Mouse (Mus musculus) kidney, embryonic 15.5 days (tissue): ENCODE measurements around the gene Aknad1. TPM values are rescaled to one million over a fixed set of nuclear protein-coding genes. Genes with fewer than 3 reads are reported as not detected.
A peak's percentile ranks its signal among the peaks of the same experiment; 100 is the strongest.

ENCODE experiments used
- ATAC-seq: fragments of 200-750 bp; cut with Nextera tagmentation; replicated peaks from 2 replicates; pipeline ENCODE4 v1.8.0; 2017; ENCODE audit warnings: moderate TSS enrichment; ENCODE audit not compliant: low FRiP score
- H3K27ac ChIP-seq: fragments of 300-500 bp; sonication (generic); 2 replicates; pipeline ENCODE4 v1.5.1; 2015; ENCODE audit warnings: mild to moderate bottlenecking, inconsistent platforms
- H3K27me3 ChIP-seq: fragments of 300-500 bp; sonication (generic); 2 replicates; pipeline ENCODE4 v1.6.1; 2015; ENCODE audit warnings: inconsistent platforms
- H3K36me3 ChIP-seq: fragments of 300-500 bp; sonication (generic); 2 replicates; pipeline ENCODE4 v1.6.1; 2015; ENCODE audit warnings: inconsistent platforms
- H3K4me1 ChIP-seq: fragments of 300-500 bp; sonication (generic); 2 replicates; pipeline ENCODE4 v1.6.1; 2015; ENCODE audit warnings: inconsistent platforms
- H3K4me2 ChIP-seq: fragments of 300-500 bp; sonication (generic); 2 replicates; pipeline ENCODE4 v1.6.1; 2015; ENCODE audit warnings: moderate library complexity, mild to moderate bottlenecking, inconsistent platforms
- H3K4me3 ChIP-seq: fragments of 300-500 bp; sonication (generic); replicated peaks from 2 replicates; pipeline ENCODE4 v1.5.1; 2015; ENCODE audit warnings: mild to moderate bottlenecking, inconsistent platforms
- H3K9ac ChIP-seq: fragments of 300-500 bp; sonication (generic); 2 replicates; pipeline ENCODE4 v1.6.1; 2015; ENCODE audit warnings: mild to moderate bottlenecking, inconsistent platforms
- H3K9me3 ChIP-seq: fragments of 300-500 bp; sonication (generic); replicated peaks from 2 replicates; pipeline ENCODE4 v1.6.1; 2016; ENCODE audit warnings: inconsistent platforms
- WGBS: fragments of 180-500 bp; shearing (Covaris S2); methylation state at CpG from one replicate; pipeline ENCODE4 v1.1.7; 2015; ENCODE audit warnings: mixed read lengths; 5-methylcytosine and 5-hydroxymethylcytosine counted together
- polyA plus RNA-seq: library from polyadenylated mRNA; unstranded; fragments of >200 nt; fragmentation: Nextera tagmentation; extraction: Ambion mirVana; gene quantifications from 2 replicates; pipeline ENCODE4 v1.2.1, GENCODE M21; 2015

Aknad1 gene
- polyA plus RNA-seq, 1 experiment from 2014 or later, result 0.10 TPM

GRCm38 (mm10) chr3:108770725-108771368, 31.4 kb downstream of the Aknad1 start:
- H3K27me3 ChIP-seq, result peaks cover 6% of the 10 kb centered on the region
- ATAC-seq, result peak; percentile 84
- peaks cover 12% of the 10 kb centered on the region; the same call in 1 of the 2 replicates for H3K4me1 ChIP-seq
- H3K4me2 ChIP-seq, result no peak overlapping the region
- H3K4me3 ChIP-seq, result no peak overlapping the region
- no peaks in the 10 kb centered on the region for H3K9me3 ChIP-seq
- 18% methylated on average over 6 of the region's 6 CpGs for WGBS
- H3K27ac ChIP-seq, result peak overlapping the region; percentile 65; the same call in 1 of the 2 replicates
- H3K9ac ChIP-seq, result no peak overlapping the region
- no peaks in the 10 kb centered on the region for H3K36me3 ChIP-seq

- Histone ChIP-seq H3K4me3 (no peak overlapping the region), H3K9ac (no peak overlapping the region), H3K27me3 (peaks cover 3% of the 10 kb centered on the region), H3K4me2 (no peak overlapping the region), H3K9me3 (no peaks in the 10 kb centered on the region), H3K4me1 (peaks cover 12% of the 10 kb centered on the region; the same call in 1 of the 2 replicates), H3K27ac (no peak overlapping the region), H3K36me3 (no peaks in the 10 kb centered on the region)
- ATAC-seq, result no peak
- WGBS, result 89% methylated on average over 13 of the region's 13 CpGs
These were observed 32.8 kb downstream of the Aknad1 start for GRCm38 (mm10) chr3:108772211-108772610.

- peaks cover 12% of the 10 kb centered on the region; the same call in 1 of the 2 replicates for H3K4me1 ChIP-seq
- H3K36me3 ChIP-seq, result no peaks in the 10 kb centered on the region
- H3K4me2 ChIP-seq, result no peak overlapping the region
- no peak overlapping the region for H3K4me3 ChIP-seq
- H3K9me3 ChIP-seq, result no peaks in the 10 kb centered on the region
- H3K9ac ChIP-seq, result no peak overlapping the region
- H3K27ac ChIP-seq, result no peak overlapping the region
- 92% methylated on average over 3 of the region's 3 CpGs for WGBS
- peaks cover 3% of the 10 kb centered on the region for H3K27me3 ChIP-seq
- no peak for ATAC-seq
These were observed 33.4 kb downstream of the Aknad1 start for GRCm38 (mm10) chr3:108772811-108773210.

- Histone ChIP-seq H3K4me3 (no peak overlapping the region), H3K9me3 (no peaks in the 10 kb centered on the region), H3K4me2 (no peak overlapping the region), H3K27me3 (peaks cover 3% of the 10 kb centered on the region; the same call in 1 of the 2 replicates), H3K27ac (no peak overlapping the region), H3K36me3 (no peaks in the 10 kb centered on the region), H3K4me1 (no peaks in the 10 kb centered on the region), H3K9ac (no peak overlapping the region)
- no peak for ATAC-seq
- 69% methylated on average over 4 of the region's 4 CpGs for WGBS
These were observed 39.5 kb downstream of the Aknad1 start for GRCm38 (mm10) chr3:108778761-108779540.

- H3K9me3 ChIP-seq, result 0 out of 2 replicates have a peak, but pooled peaks cover 5% of the 10 kb centered on the region
- no peak for ATAC-seq
These were observed 41.9 kb downstream of the Aknad1 start for GRCm38 (mm10) chr3:108781238-108781883.

GRCm38 (mm10) chr3:108781884-108782270, 42.4 kb downstream of the Aknad1 start:
- no peaks in the 10 kb centered on the region for H3K36me3 ChIP-seq
- no peak overlapping the region for H3K4me2 ChIP-seq
- ATAC-seq, result no peak
- H3K9ac ChIP-seq, result no peak overlapping the region
- no peaks in the 10 kb centered on the region for H3K27me3 ChIP-seq
- WGBS, result 82% methylated on average over 5 of the region's 5 CpGs
- no peak overlapping the region for H3K27ac ChIP-seq
- no peaks in the 10 kb centered on the region for H3K4me1 ChIP-seq
- H3K4me3 ChIP-seq, result no peak overlapping the region
- H3K9me3 ChIP-seq, result 0 out of 2 replicates have a peak, but pooled peaks cover 5% of the 10 kb centered on the region

More at GRCm38 (mm10) chr3:108781238-108781883, 41.9 kb downstream of the Aknad1 start:
- no peak overlapping the region; the same call in 1 of the 2 replicates for H3K27ac ChIP-seq
- H3K4me1 ChIP-seq, result no peaks in the 10 kb centered on the region
- no peaks in the 10 kb centered on the region for H3K27me3 ChIP-seq
- H3K4me3 ChIP-seq, result no peak overlapping the region
- 75% methylated on average over 10 of the region's 10 CpGs for WGBS
- no peak overlapping the region for H3K4me2 ChIP-seq
- no peaks in the 10 kb centered on the region for H3K36me3 ChIP-seq
- no peak overlapping the region for H3K9ac ChIP-seq

- Histone ChIP-seq H3K36me3 (no peaks in the 10 kb centered on the region), H3K4me2 (no peak overlapping the region), H3K9ac (no peak overlapping the region), H3K4me1 (no peaks in the 10 kb centered on the region), H3K4me3 (no peak overlapping the region), H3K27me3 (no peaks in the 10 kb centered on the region), H3K9me3 (0 out of 2 replicates have a peak, but pooled peaks cover 5% of the 10 kb centered on the region), H3K27ac (peak overlapping the region; percentile 60; the same call in 1 of the 2 replicates)
- WGBS, result 54% methylated on average over 6 of the region's 6 CpGs
- 0 out of 2 replicates have a peak, but pooled peaks have one; percentile 22 for ATAC-seq
These were observed 43.0 kb downstream of the Aknad1 start for GRCm38 (mm10) chr3:108782364-108782895.

GRCm38 (mm10) chr3:108786520-108786919, 47.1 kb downstream of the Aknad1 start:
- Histone ChIP-seq H3K36me3 (0 out of 2 replicates have a peak, but pooled peaks cover 3% of the 10 kb centered on the region), H3K9me3 (0 out of 2 replicates have a peak, but pooled peaks cover 5% of the 10 kb centered on the region), H3K4me1 (peaks cover 7% of the 10 kb centered on the region), H3K27ac (no peak overlapping the region), H3K4me2 (no peak overlapping the region), H3K27me3 (no peaks in the 10 kb centered on the region), H3K9ac (no peak overlapping the region), H3K4me3 (no peak overlapping the region)
- 79% methylated on average over 6 of the region's 6 CpGs for WGBS
- ATAC-seq, result no peak

- ATAC-seq, result no peak; the same call in 1 of the 2 replicates
- Histone ChIP-seq H3K9ac (no peak overlapping the region), H3K36me3 (peaks cover 11% of the 10 kb centered on the region), H3K4me3 (no peak overlapping the region), H3K4me2 (no peak overlapping the region), H3K4me1 (peaks cover 7% of the 10 kb centered on the region), H3K9me3 (0 out of 2 replicates have a peak, but pooled peaks cover 5% of the 10 kb centered on the region), H3K27ac (no peak overlapping the region), H3K27me3 (no peaks in the 10 kb centered on the region)
- 53% methylated on average over 12 of the region's 12 CpGs for WGBS
These were observed 48.4 kb downstream of the Aknad1 start for GRCm38 (mm10) chr3:108787754-108788454.

GRCm38 (mm10) chr3:108788455-108788794, 49.0 kb downstream of the Aknad1 start:
- ATAC-seq, result 0 out of 2 replicates have a peak, but pooled peaks have one; percentile 46
- Histone ChIP-seq H3K36me3 (peaks cover 13% of the 10 kb centered on the region), H3K4me1 (peaks cover 7% of the 10 kb centered on the region), H3K4me3 (no peak overlapping the region), H3K9me3 (0 out of 2 replicates have a peak, but pooled peaks cover 5% of the 10 kb centered on the region), H3K9ac (no peak overlapping the region), H3K27ac (no peak overlapping the region), H3K27me3 (no peaks in the 10 kb centered on the region), H3K4me2 (no peak overlapping the region)
- 80% methylated on average over 4 of the region's 4 CpGs for WGBS

- ATAC-seq, result no peak
- Histone ChIP-seq H3K4me2 (no peak overlapping the region), H3K27ac (no peak overlapping the region), H3K4me1 (peaks cover 7% of the 10 kb centered on the region), H3K4me3 (no peak overlapping the region), H3K9me3 (0 out of 2 replicates have a peak, but pooled peaks cover 5% of the 10 kb centered on the region), H3K27me3 (no peaks in the 10 kb centered on the region), H3K9ac (no peak overlapping the region), H3K36me3 (peaks cover 20% of the 10 kb centered on the region)
- 79% methylated on average over 5 of the region's 5 CpGs for WGBS
These were observed 49.8 kb downstream of the Aknad1 start for GRCm38 (mm10) chr3:108789299-108789698.
